Mouse (Mus musculus): ENCODE measurements around the gene Zbtb25.

Gene Zbtb25

DNA sequence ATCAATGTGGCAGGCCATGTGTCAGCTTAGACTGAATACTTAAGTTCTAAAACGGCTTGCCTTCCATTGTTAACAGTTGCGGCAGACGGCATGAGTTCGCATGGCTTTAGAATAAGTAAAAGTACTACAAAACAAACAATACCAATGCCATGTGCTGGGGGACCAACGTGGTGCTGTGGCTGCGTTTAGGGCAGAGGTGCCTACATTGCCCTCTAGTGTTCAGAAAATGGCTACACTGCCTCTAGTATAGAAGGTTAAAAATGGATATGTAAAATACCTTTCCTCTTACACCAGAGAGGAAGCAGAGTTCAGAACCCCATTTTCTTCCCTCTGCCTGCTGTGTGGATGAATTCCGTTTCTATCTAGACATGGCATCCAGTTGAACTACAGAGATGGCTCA is 7.2 kb upstream of the Zbtb25 start:
- no peak for DNase-seq (ENCODE audit: low spot score)

DNA sequence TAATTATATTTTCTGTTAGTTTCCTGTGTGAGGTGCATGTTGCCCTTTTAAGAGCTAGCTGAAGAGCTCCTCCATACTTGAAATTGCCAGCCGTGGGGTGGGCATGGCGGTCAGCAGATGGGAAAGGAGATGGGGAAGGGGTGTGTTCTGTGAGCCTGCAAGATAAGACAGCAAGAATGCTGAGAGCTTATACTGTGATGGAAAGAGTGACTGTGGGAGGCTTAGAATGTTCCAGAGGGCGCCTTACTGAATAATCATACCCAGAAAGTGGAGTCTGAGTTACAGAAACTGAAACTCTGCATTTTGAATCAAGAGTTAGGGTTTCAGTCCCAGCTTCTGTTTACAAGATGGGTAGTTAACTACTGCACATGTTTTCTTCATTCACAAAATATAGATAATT is 6.1 kb upstream of the Zbtb25 start:
- no peak for DNase-seq (ENCODE audit: low spot score)

DNA sequence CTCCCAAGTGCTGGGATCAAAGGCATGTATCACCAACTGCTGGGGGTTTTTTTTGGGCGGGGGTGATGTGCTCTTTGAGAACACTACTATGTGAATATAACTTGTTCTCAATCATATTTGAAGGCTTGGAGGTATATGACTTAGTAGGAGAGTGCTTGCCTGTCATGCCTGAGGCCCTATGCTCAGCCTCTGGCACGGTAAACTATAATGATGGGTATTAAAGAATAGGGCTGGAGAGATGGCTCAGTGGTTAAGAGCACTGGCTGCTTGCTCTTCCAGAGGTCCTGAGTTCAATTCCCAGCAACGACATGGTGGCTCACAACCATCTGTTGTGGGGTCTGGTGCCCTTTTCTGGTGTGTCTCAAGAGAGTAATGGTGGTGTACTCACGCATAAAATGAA is 5.5 kb upstream of the Zbtb25 start:
- DNase-seq (ENCODE audit: low spot score): no peak

DNA sequence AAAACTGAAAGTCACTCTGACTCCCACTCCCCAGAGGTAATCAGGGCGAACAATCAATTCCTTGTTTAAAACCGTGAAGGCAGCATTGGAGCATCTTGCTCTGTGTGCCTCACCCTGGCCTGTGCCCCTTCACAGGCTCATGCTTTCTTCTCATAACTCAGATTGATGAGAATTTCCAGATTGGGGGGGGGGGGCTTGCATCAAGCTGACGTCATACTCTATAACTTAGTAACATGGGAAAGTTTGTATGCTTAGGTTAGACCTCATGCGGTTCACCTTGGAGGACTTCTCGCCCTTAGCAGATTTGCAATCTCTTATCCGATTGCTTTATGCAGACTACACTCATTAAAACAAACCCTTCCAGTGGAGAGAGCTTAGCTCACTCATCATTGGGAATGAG is 4.6 kb upstream of the Zbtb25 start:
- no peak for DNase-seq (ENCODE audit: low spot score)

DNA sequence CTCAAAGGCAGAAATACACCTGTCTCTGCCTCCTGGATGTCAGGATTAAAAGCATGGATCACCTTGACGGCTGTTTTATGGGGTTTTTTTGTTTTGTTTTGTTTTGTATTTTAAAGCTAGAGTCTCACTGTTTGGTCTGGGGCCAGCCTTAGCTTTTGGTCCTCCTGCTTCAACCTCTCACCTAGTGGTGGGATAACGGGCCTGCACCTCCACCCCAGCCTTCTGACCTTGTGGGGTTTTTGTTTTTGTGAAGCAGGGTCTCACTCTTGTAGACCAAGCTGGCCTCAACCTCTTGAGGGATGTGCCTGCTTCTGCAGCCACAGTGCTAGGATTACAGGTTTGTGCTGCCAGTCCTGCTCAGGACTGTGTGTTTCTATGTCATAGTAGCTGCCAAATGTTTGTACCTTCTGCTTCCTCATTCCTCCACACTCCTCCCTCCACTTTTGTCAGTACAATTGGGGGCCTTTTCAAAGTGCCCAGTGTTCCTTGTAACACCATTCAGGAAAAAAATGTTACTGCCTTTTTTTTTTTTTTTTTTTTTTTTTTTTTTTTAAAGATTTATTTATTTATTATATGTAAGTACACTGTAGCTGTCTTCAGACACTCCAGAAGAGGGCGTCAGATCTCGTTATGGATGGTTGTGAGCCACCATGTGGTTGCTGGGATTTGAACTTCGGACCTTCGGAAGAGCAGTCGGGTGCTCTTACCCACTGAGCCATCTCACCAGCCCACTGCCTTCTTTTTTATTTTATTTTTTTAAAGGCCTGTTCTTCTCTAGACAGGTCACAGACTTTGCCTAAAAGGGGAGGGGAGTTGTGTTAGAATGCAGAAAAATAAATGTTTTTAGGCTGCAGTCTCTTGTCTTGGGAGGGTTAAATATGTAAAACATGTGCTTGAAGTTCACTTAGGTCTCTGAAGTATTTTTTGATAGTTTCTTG is 3.7 kb upstream of the Zbtb25 start:
- no peak for DNase-seq (ENCODE audit: low spot score)

DNA sequence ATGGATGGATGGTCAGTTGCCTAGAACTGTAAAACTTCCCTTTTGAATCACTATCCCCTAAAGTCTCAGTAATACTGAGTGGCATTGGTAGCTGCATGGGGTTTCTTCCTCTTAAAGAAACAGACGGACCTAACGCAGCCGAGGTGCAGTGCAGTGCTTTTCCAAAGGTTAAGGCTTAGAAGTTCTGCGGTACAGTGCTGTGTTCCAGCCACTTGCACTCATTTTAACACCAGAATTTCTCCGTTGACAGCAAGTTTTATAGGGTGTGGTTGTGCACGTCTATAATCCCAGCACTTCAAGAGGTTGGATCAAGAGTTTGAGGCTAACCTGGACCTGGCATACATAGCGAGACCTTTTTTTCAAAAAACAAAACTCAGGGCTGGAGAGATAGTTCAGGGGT is 2.6 kb upstream of the Zbtb25 start:
- no peak for DNase-seq (ENCODE audit: low spot score)

DNA sequence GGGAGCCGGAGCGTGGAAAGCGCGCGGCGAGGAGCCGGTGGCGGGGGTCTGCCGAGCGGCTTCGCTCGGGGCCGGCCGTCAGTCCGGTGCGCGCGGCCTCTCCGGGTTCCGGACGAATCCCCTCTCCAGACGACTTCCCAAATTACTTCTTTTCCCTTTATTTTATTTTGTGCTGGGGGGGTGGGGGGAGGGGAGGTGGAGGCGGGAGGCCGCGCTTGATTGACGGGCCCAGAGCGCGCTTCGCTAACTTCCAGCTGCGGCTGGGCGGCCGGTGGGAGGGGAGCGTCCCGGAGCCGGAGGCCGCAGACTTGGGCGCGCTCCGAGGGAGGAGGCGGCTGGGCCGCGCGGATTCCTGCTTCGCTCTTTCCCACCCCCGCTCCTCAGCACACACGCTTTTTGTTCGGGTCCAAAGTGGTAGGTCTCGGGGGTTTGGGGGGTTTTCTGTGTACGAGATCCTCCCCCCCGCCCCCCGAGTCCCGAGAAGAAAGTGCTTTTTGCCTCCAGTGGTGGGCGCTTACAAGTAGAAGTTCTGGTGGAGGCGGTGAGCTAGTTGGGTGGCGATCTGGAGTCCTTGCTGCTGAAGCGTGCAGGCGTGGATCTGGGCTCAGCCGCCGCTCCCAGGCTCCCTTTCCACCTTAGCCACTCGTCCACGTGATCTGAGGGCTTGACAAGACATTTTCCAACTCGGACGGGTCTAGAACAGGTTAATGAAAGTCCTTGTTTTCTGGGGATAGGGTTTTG is 1.6 kb upstream of the Zbtb25 start:
- no peak for DNase-seq (ENCODE audit: low spot score)

DNA sequence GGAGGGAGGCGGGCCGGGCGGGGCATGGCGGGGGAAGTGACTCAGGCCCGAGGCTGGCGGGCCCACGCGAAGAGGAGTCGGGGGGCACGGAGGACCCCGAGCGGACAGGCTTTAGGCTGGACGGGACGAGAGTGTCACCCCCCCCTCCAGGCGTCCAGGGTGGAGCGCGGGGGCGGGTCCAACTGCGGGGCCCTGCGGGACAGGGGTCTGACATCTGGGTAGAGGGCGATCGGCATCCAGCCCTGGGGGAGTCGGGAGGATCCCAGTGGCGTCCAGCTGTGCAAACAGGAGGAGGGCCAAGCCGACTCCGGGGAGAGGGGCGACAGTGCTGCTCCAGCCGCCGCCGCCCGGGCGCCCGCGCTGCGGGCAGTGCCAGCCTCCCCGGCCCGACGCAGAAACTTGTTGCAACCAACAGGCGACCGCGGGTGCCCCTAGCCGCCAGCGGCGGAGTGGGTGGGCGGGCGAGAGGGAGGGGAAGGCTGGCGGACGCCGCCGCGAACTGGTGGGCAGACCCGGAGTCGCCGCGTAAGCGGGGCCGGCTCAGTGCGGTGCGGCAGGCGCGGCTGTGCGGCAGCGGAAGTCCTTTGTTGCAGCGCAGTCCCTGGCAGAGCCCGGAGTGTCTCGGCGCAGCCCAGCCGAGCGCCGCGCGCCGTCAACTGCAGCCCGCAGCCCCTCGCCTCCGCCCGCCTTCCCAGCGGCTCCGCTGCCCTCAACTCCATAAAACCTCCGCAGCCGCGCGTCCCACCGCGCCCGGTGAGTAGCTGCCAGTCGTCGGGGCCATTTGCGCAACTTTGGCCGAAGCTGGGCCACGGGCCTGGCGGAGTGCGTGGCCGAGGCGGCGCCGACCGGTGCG is 802 bp upstream of the Zbtb25 start, which contains the start of gene Zbtb1:
Gene Zbtb1 (plus strand): TSS at position 289 of the 853 bp plus-strand sequence.
- DNase-seq (ENCODE audit: low spot score): peak; percentile 68

DNA sequence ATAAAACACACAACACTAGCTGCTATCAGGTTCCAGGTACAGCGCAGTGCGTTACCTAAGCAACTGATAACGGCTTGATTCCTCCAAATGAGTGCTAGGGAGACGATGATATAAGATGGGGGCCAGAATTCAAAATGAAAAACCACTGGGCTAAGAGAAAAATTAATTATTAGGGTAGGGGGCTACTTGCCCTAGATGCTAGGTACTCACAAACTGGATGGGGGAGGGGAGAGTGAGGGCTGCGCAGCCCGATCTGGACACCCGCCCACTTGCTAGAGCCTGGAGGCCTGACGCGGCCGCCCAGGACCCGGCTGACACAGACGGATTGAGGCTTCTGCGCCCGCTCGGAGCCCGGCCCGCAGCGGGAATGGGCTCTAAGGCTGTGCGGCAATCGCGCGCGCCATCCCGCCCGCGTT is 604 bp downstream of the Zbtb25 start:
- DNase-seq (ENCODE audit: low spot score): no peak

DNA sequence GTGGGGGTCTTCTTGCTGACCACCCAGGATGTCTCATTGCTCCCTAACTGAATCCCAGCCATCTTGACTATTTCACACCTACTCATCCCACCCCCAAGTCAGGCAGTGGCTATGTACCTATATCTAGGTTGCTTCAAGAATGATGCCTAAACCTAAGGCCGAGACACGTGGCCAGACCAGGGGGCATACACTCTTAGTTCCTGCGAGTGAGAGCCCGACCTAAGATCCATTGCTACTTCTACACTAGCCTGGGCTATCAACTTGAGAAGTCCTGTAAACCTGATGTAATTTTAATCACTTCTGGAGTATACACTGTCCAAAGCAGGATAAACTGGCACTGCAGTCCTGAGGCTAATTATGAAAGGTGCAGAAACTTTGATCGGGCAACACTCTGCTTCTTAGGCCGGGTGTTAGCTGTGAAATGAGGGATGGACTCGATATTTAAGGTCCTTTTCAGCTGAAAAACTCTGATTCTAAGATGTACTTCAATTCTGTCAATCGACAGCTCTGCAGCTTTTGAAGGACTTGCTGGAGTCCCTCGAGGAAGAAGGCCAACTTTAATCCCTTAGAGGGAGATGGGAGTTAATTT is 1.1 kb downstream of the Zbtb25 start:
- DNase-seq (ENCODE audit: low spot score): no peak

DNA sequence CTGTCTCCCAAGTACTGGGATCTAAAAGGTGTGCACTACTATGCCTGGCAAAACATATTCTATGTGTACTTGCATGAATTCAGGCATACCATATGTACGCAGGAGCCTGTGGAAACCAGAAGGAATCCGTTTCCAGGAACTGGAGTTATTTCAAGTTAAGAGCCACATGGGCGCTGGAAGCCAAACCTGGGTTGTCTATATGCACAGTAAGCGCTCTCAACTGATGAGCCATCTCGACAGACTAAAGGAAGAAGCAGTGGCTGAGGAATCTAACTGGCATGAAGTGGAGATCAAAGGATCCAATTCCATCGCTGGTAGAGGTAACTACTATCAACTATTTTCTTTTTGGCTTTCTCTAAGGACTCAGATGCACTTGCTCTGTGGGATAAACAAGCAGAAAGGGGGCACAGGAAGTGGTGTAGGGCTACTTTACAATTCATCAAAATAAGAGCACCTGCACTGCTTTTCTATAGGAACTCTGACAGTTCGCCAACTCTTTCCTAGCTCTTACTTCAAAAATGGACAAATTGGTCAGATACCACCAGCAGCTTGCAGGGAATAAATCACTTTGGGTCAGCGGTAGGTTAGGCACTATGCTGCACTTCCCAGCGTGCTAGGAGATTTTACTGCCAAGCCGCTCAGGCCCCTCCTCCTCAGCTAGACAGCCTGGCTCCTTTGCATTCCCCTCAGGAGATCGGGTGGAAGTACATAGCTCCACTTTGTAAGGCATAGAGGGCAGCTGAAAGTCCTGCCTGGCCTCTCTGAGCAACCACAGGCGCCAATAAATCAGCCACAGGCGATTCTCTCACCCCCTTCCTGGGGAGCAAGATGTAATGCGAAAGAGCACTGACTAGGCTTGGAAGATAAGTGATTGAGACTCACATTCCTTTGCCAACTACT is 2.1 kb downstream of the Zbtb25 start:
- no peak for DNase-seq (ENCODE audit: low spot score)

DNA sequence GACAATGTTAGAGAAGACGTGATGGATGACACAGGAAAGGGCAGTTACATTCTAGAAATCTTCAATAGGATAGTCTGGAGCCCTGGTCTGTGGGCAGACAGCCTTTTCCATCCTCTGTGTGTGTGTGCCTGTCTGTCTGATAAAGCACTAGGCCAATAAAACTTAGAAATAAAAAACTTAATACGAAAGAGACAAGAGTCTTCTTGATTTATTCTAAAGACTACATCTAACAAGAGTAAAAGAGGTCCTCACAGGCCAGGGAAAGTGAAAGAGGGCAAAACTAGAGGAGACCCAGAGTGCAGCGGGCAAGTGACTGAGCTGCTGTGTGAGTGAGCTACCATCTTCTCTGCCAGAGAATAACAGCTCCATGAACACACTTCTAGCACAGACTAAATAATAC is 3.1 kb downstream of the Zbtb25 start:
- DNase-seq (ENCODE audit: low spot score): no peak

DNA sequence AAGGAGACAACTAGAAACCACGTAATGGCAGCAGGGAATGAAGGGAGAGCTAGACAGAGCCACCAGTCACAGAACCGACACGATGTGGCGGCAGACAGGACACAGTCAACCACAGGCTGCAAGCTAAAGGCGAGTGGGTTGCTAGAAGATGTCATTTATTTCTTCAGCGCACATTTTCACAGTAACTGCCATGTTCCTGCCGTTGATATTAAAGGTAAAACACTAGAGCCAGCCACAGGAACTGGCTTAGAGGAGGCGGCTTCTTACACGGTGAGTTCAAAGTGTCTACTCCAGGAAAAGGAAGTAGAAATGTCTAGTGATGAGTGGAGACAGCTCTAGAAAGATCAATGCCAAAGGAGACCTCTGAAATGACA is 7.1 kb downstream of the Zbtb25 start:
- no peak for DNase-seq (ENCODE audit: low spot score)

DNA sequence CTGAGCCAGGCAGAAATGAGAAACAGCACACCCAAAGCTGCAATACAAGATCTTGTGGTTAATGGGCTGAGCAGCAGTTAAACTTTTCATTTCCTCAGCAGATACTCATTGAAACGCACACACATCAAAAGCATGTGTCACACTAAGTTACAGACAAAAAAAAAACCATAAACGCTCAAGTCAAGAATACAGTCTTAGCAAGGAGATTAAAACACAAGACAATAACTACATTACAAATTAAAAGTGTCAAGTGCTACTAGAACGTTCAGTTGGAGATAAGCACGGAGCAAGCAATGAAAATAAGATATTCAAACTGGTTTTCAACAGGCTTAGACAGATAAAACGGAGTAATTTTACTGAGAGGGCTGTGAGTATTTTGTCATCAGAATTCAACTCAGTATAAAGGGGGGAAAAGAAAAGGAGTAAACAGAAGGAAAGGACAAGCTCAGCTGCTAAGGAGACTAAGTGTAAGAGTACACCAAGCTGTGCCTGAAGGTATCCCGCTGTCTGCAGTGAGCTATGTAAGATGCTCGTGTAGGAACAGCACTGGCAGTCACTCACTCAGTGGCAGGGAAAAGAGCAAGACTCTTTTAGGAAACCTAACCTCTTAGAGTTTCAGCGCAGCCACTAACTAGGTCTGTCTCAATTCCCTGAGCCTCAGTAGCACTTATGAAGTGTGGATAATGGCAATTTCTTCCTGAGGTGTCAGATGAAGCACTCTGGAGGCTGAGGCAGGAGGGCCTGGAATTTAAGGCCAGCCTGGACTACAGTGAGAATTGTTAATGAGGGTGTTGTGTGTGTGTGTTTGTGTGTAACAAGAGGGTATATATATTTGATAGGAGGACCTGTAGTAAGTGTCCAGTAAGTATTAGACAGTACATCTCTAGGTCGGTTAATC is 7.7 kb downstream of the Zbtb25 start:
- no peak for DNase-seq (ENCODE audit: low spot score)

DNA sequence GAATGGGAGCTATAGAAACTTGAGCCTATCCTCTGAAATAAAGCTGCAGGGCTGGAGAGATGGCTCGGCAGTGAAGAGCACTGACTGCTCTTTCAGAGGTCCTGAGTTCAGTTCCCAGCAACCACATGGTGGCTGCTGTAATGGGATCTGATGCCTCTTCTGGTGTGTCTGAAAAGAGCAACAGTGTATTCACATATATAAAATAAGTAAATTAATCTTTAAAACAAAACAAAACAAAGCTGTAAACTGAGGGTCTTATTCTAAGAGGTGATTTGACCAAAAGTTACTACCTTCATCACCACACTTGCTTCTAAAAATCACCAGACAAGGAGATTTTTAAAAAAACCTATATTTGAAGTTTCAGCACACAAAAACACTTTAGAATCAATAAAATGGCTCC is 8.5 kb downstream of the Zbtb25 start:
- no peak for DNase-seq (ENCODE audit: low spot score)

DNA sequence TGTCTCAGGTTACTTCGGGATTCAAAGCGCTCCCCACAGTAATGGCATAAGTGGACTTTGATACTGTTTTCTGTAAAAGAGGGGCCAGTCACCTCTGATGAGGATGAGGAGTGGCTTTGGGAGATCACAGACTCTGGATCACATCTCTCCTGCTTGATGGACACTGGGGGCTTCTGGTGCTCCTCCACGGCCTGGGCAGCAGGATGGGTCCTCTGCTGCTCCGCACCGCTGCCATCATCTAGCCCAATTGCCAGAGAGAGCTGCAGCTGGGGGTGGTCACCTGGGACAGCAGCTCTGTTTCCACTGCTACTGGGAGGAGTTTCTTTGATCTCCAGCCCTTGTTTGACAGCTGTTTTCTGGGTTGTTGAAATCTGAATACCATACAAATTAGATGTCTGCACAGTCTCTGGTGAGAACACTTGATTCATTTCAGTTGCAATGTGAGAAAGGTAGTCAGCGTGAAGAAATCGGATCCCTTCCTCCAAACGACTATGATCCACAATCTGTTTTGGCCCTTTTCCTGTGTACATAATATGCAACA is 19.7 kb downstream of the Zbtb25 start:
- no peak for DNase-seq (ENCODE audit: low spot score)

DNA sequence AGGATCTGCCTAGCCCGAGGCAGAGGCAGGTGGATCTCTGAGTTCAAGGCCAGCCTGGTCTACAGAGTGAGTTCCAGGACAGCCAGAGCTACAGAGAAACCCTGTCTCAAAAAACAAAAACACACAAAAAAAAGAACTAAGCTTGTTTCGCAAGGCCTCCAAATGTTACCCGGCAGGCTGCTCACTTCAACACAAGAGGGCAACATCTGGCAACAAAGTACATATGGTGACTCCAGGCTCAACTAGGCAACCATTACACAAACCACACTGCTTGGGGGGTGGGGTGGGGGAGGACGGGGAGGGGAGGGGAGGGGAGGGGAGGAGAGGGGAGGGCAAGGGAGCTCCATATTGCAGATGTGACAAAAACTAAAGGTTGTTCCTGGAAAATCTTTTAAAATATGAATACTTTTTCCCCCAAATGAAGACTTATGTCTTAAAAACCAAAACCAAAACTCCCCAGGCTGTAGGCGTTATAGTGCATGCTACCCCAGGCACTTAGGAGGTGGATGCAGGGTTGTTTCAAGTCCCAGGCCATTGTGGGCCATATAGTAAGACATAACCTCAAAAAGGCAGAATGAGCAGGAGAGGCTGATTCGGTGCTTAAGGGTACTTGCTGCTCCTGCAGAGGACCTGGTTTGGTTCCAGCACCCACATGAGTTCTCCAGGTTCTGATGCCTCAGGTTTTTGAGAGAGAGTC is 23.5 kb downstream of the Zbtb25 start:
- DNase-seq (ENCODE audit: low spot score): no peak

DNA sequence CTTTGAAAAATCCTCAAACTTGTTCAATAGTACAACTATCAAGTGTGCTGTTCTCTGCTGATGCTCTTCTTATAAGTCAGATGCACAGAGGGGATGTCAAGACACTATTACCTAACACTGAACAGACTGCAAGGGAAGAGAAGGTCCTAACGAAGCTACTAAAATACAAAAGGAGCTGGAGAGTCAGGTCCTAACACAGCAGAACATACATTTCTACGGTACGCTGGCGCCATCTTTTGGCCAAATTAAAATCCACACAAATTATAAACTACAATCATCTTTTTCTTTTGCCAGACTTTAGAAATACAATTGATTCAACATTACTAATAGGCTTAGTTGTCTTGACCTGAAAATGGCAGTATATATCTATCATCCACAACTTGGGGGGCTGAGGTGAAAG is 28.3 kb downstream of the Zbtb25 start:
- DNase-seq (ENCODE audit: low spot score): peak; percentile 66

All from left cerebral cortex, adult 11 months (tissue).